ENCODE assay signal across 11 mouse cellular contexts in the genomic region with DNA sequence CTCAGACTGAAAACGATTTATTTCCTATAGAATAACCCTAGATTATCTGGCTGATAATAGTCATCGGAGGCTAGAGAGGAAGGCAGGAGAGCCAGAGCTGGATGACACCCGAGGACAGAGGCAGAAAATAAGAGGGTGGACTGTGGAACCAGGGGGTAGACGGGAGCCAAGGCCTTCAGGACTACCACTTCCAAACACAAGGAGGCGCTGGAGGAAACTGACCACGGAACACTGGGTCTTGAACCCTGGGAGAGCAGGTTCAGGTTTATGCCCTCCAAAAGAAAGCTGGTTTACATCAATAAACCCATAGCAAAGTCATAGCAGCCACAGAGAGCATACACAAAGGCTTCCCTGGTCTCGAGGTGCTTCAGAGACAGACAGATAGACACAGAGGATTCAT. TPM values are rescaled to one million over a fixed set of nuclear protein-coding genes. Genes with fewer than 3 reads are reported as not detected.
A peak's percentile ranks its signal among the peaks of the same experiment; 100 is the strongest.
DNase-seq lines count a peak whose midpoint lies in the region; ATAC-seq and TF ChIP-seq lines count a peak whose summit lies in the region.
"Had no signal": no experiment of that assay in that cellular context is flagged by ENCODE, and none has a peak within 500 bp of the region (broad histone marks: within the 10 kb centered on the region; RNA-seq: fewer than 3 reads in every experiment).

No protein-coding gene starts in this region.

- WGBS in forebrain, postnatal 0 days, result 32% methylated on average over 7 of the region's 7 CpGs
- WGBS in forebrain, embryonic 12.5 days, result 31% methylated on average over 7 of the region's 7 CpGs
- WGBS in midbrain, embryonic 14.5 days, result 31% methylated on average over 7 of the region's 7 CpGs
- WGBS in midbrain, embryonic 10.5 days, result 28% methylated on average over 7 of the region's 7 CpGs
- 27% methylated on average over 7 of the region's 7 CpGs for WGBS in forebrain, embryonic 14.5 days

- no peak overlapping the region for H3K4me2 ChIP-seq in forebrain, postnatal 0 days (ENCODE audit: low read depth)
- H3K4me2 ChIP-seq in forebrain, embryonic 12.5 days, result no peak overlapping the region
- H3K4me2 ChIP-seq in midbrain, embryonic 14.5 days (ENCODE audit: low read length), result no peak overlapping the region
- no peak overlapping the region for H3K4me2 ChIP-seq in forebrain, embryonic 14.5 days (ENCODE audit: low read length)

- no peak for DNase-seq in forebrain, postnatal 0 days
- peak; percentile 2 for DNase-seq in midbrain, embryonic 14.5 days
- DNase-seq in midbrain, embryonic 10.5 days (ENCODE audit: low spot score), result no peak
- peak; percentile 55 for DNase-seq in thymus, postnatal 0 days (ENCODE audit: low spot score)
- no peak for DNase-seq in forebrain, embryonic 14.5 days (ENCODE audit: low spot score)
- no peak for DNase-seq in frontal cortex, postnatal 14 days (ENCODE audit: low spot score in 2 of 2)

- no peaks in the 10 kb centered on the region for H3K9me3 ChIP-seq in forebrain, postnatal 0 days (ENCODE audit: low read length)
- no peaks in the 10 kb centered on the region for H3K9me3 ChIP-seq in forebrain, embryonic 12.5 days
- H3K9me3 ChIP-seq in midbrain, embryonic 14.5 days (ENCODE audit: control insufficient read depth, low read length), result no peaks in the 10 kb centered on the region
- H3K9me3 ChIP-seq in midbrain, embryonic 10.5 days (replicated peaks), result no peaks in the 10 kb centered on the region
- no peaks in the 10 kb centered on the region for H3K9me3 ChIP-seq in forebrain, embryonic 14.5 days (replicated peaks; ENCODE audit: control insufficient read depth, low read length)

- no peaks in the 10 kb centered on the region for H3K36me3 ChIP-seq in forebrain, postnatal 0 days (ENCODE audit: insufficient read depth)
- H3K36me3 ChIP-seq in forebrain, embryonic 12.5 days (replicated peaks), result no peaks in the 10 kb centered on the region
- H3K36me3 ChIP-seq in midbrain, embryonic 14.5 days (ENCODE audit: control insufficient read depth, insufficient read depth, low read length), result no peaks in the 10 kb centered on the region
- no peaks in the 10 kb centered on the region for H3K36me3 ChIP-seq in midbrain, embryonic 10.5 days
- no peaks in the 10 kb centered on the region for H3K36me3 ChIP-seq in forebrain, embryonic 14.5 days (ENCODE audit: control insufficient read depth, insufficient read depth, low read length)

- 0 out of 2 replicates have a peak, but pooled peaks have one; percentile 7 for TF ChIP-seq CTCF in forebrain, postnatal 0 days (IDR thresholded peaks at IDR 0.05; ENCODE audit: low read depth)

- ATAC-seq in forebrain, postnatal 0 days, result no peak
- ATAC-seq in forebrain, embryonic 12.5 days (ENCODE audit: low FRiP score), result no peak
- no peak for ATAC-seq in midbrain, embryonic 14.5 days (ENCODE audit: low FRiP score, low TSS enrichment)
- ATAC-seq in granulocyte monocyte progenitor cell, adult 5-6 weeks (replicated peaks; ENCODE audit: poor library complexity, severe bottlenecking), result peak; percentile 68
- ATAC-seq in forebrain, embryonic 14.5 days, result no peak

- no peaks in the 10 kb centered on the region for H3K4me1 ChIP-seq in forebrain, postnatal 0 days (ENCODE audit: insufficient read depth)
- H3K4me1 ChIP-seq in forebrain, embryonic 12.5 days, result no peaks in the 10 kb centered on the region
- no peaks in the 10 kb centered on the region for H3K4me1 ChIP-seq in midbrain, embryonic 14.5 days (ENCODE audit: control insufficient read depth, insufficient read depth, low read length)
- H3K4me1 ChIP-seq in midbrain, embryonic 10.5 days, result peaks cover 3% of the 10 kb centered on the region; the same call in 1 of the 2 replicates
- no peaks in the 10 kb centered on the region for H3K4me1 ChIP-seq in forebrain, embryonic 14.5 days (ENCODE audit: control insufficient read depth, insufficient read depth, low read length)

- H3K4me3 ChIP-seq in forebrain, postnatal 0 days (ENCODE audit: low read depth, low read length), result no peak overlapping the region
- H3K4me3 ChIP-seq in forebrain, embryonic 12.5 days (replicated peaks), result no peak overlapping the region
- no peak overlapping the region for H3K4me3 ChIP-seq in midbrain, embryonic 14.5 days (replicated peaks; ENCODE audit: low read depth, low read length)
- H3K4me3 ChIP-seq in midbrain, embryonic 10.5 days, result no peak overlapping the region
- H3K4me3 ChIP-seq in forebrain, embryonic 14.5 days (ENCODE audit: low read depth, low read length), result no peak overlapping the region
- H3K4me3 ChIP-seq: myocyte had no signal

- no peaks in the 10 kb centered on the region for H3K27me3 ChIP-seq in forebrain, postnatal 0 days (ENCODE audit: insufficient read depth, low read length)
- peaks cover 25% of the 10 kb centered on the region for H3K27me3 ChIP-seq in forebrain, embryonic 12.5 days
- no peaks in the 10 kb centered on the region; the same call in 1 of the 2 replicates for H3K27me3 ChIP-seq in midbrain, embryonic 14.5 days (ENCODE audit: control insufficient read depth, insufficient read depth, low read length)
- H3K27me3 ChIP-seq in midbrain, embryonic 10.5 days (ENCODE audit: low read depth, poor library complexity, severe bottlenecking), result peaks cover 3% of the 10 kb centered on the region; the same call in 1 of the 2 replicates
- no peaks in the 10 kb centered on the region; the same call in 1 of the 2 replicates for H3K27me3 ChIP-seq in forebrain, embryonic 14.5 days (replicated peaks; ENCODE audit: control insufficient read depth, insufficient read depth, low read length)

- no peak overlapping the region for H3K9ac ChIP-seq in forebrain, postnatal 0 days
- no peak overlapping the region for H3K9ac ChIP-seq in forebrain, embryonic 12.5 days
- no peak overlapping the region for H3K9ac ChIP-seq in midbrain, embryonic 14.5 days (replicated peaks; ENCODE audit: low read length)
- no peak overlapping the region for H3K9ac ChIP-seq in forebrain, embryonic 14.5 days (ENCODE audit: low read length)

- H3K27ac ChIP-seq in forebrain, postnatal 0 days (ENCODE audit: low read depth, low read length), result no peak overlapping the region
- H3K27ac ChIP-seq in forebrain, embryonic 12.5 days, result no peak overlapping the region
- no peak overlapping the region for H3K27ac ChIP-seq in midbrain, embryonic 14.5 days (replicated peaks; ENCODE audit: low read depth, low read length)
- no peak overlapping the region for H3K27ac ChIP-seq in midbrain, embryonic 10.5 days (replicated peaks)
- H3K27ac ChIP-seq in forebrain, embryonic 14.5 days (ENCODE audit: low read depth, low read length), result no peak overlapping the region

RNA-seq across cellular contexts. Expression of a gene that starts 3.4 kb away (rescaled TPM):
- 1.2 TPM in 1 of 2 replicates, not detected in the other for total RNA-seq in forebrain, postnatal 0 days (2014; rRNA removed)
- 0.20 and 0.54 TPM in 2 replicates for polyA plus RNA-seq in forebrain, postnatal 0 days (2015; fragmentation: Nextera tagmentation; extraction: Ambion mirVana)
- 0.18 TPM in 1 of 2 replicates, not detected in the other for polyA plus RNA-seq in forebrain, embryonic 12.5 days (2016; fragmentation: Nextera tagmentation; extraction: Ambion mirVana)
- not detected in 2 replicates for polyA plus RNA-seq in midbrain, embryonic 14.5 days (2014; fragmentation: Nextera tagmentation; extraction: Ambion mirVana)
- not detected in 2 replicates for polyA plus RNA-seq in midbrain, embryonic 10.5 days (2016; fragmentation: Nextera tagmentation; extraction: Ambion mirVana)
- total RNA-seq in granulocyte monocyte progenitor cell, adult 5-6 weeks (2014; fragmentation: Nextera tagmentation), result not detected in 2 replicates
- not detected in 2 replicates for total RNA-seq in granulocyte monocyte progenitor cell, adult 5-6 weeks (2017)
- polyA plus RNA-seq in thymus, postnatal 0 days (2015; fragmentation: Nextera tagmentation; extraction: Ambion mirVana), result 0.12 TPM in 1 of 2 replicates, not detected in the other
- 0.17 TPM in 1 of 2 replicates, not detected in the other for polyA plus RNA-seq in forebrain, embryonic 14.5 days (2014; fragmentation: Nextera tagmentation; extraction: Ambion mirVana)
- polyA plus RNA-seq: myocyte had no signal

RNA-seq across cellular contexts. Expression of a gene that starts 8.2 kb away (rescaled TPM):
- 51.9 and 92.2 TPM in 2 replicates for total RNA-seq in forebrain, postnatal 0 days (2014; rRNA removed)
- 32.4 and 35.6 TPM in 2 replicates for polyA plus RNA-seq in forebrain, postnatal 0 days (2015; fragmentation: Nextera tagmentation; extraction: Ambion mirVana)
- polyA plus RNA-seq in forebrain, embryonic 12.5 days (2016; fragmentation: Nextera tagmentation; extraction: Ambion mirVana), result 42.4 and 47.5 TPM in 2 replicates
- polyA plus RNA-seq in midbrain, embryonic 14.5 days (2014; fragmentation: Nextera tagmentation; extraction: Ambion mirVana), result 34.1 and 34.4 TPM in 2 replicates
- polyA plus RNA-seq in midbrain, embryonic 10.5 days (2016; fragmentation: Nextera tagmentation; extraction: Ambion mirVana), result 51.2 and 51.5 TPM in 2 replicates
- 49.8 and 55.9 TPM in 2 replicates for total RNA-seq in granulocyte monocyte progenitor cell, adult 5-6 weeks (2014; fragmentation: Nextera tagmentation)
- total RNA-seq in granulocyte monocyte progenitor cell, adult 5-6 weeks (2017), result 21.8 and 37.3 TPM in 2 replicates
- polyA plus RNA-seq in thymus, postnatal 0 days (2015; fragmentation: Nextera tagmentation; extraction: Ambion mirVana), result 19.2 and 19.8 TPM in 2 replicates
- polyA plus RNA-seq in forebrain, embryonic 14.5 days (2014; fragmentation: Nextera tagmentation; extraction: Ambion mirVana), result 27.3 and 40.0 TPM in 2 replicates

RNA-seq across cellular contexts. Expression of a gene that starts 9.2 kb away (rescaled TPM):
- 29.2 and 33.1 TPM in 2 replicates for total RNA-seq in forebrain, postnatal 0 days (2014; rRNA removed)
- 14.8 and 19.0 TPM in 2 replicates for polyA plus RNA-seq in forebrain, postnatal 0 days (2015; fragmentation: Nextera tagmentation; extraction: Ambion mirVana)
- 23.9 and 26.1 TPM in 2 replicates for polyA plus RNA-seq in forebrain, embryonic 12.5 days (2016; fragmentation: Nextera tagmentation; extraction: Ambion mirVana)
- polyA plus RNA-seq in midbrain, embryonic 14.5 days (2014; fragmentation: Nextera tagmentation; extraction: Ambion mirVana), result 26.3 and 29.9 TPM in 2 replicates
- polyA plus RNA-seq in midbrain, embryonic 10.5 days (2016; fragmentation: Nextera tagmentation; extraction: Ambion mirVana), result 23.1 and 26.4 TPM in 2 replicates
- 12.1 and 18.9 TPM in 2 replicates for total RNA-seq in granulocyte monocyte progenitor cell, adult 5-6 weeks (2014; fragmentation: Nextera tagmentation)
- 11.3 and 12.6 TPM in 2 replicates for total RNA-seq in granulocyte monocyte progenitor cell, adult 5-6 weeks (2017)
- 12.7 and 15.0 TPM in 2 replicates for polyA plus RNA-seq in thymus, postnatal 0 days (2015; fragmentation: Nextera tagmentation; extraction: Ambion mirVana)
- polyA plus RNA-seq in forebrain, embryonic 14.5 days (2014; fragmentation: Nextera tagmentation; extraction: Ambion mirVana), result 18.9 and 25.0 TPM in 2 replicates

RNA-seq across cellular contexts. Expression of a gene that starts 38.3 kb away (rescaled TPM):
- 0.05 TPM in 1 of 2 replicates, not detected in the other for total RNA-seq in forebrain, postnatal 0 days (2014; rRNA removed)
- polyA plus RNA-seq in forebrain, postnatal 0 days (2015; fragmentation: Nextera tagmentation; extraction: Ambion mirVana), result not detected in 2 replicates
- polyA plus RNA-seq in forebrain, embryonic 12.5 days (2016; fragmentation: Nextera tagmentation; extraction: Ambion mirVana), result not detected in 2 replicates
- not detected in 2 replicates for polyA plus RNA-seq in midbrain, embryonic 14.5 days (2014; fragmentation: Nextera tagmentation; extraction: Ambion mirVana)
- not detected in 2 replicates for polyA plus RNA-seq in midbrain, embryonic 10.5 days (2016; fragmentation: Nextera tagmentation; extraction: Ambion mirVana)
- 0.49 TPM in 1 of 2 replicates, not detected in the other for total RNA-seq in granulocyte monocyte progenitor cell, adult 5-6 weeks (2014; fragmentation: Nextera tagmentation)
- total RNA-seq in granulocyte monocyte progenitor cell, adult 5-6 weeks (2017), result 0.21 TPM in 1 of 2 replicates, not detected in the other
- polyA plus RNA-seq in thymus, postnatal 0 days (2015; fragmentation: Nextera tagmentation; extraction: Ambion mirVana), result 0.07 and 0.10 TPM in 2 replicates
- polyA plus RNA-seq in forebrain, embryonic 14.5 days (2014; fragmentation: Nextera tagmentation; extraction: Ambion mirVana), result not detected in 2 replicates
- total RNA-seq: heart, adult 18-20 months; left cerebral cortex, adult 18-20 months had no signal
- polyA plus RNA-seq: myocyte had no signal

RNA-seq across cellular contexts. Expression of a gene that starts 40.6 kb away (rescaled TPM):
- 9.0 and 11.9 TPM in 2 replicates for total RNA-seq in forebrain, postnatal 0 days (2014; rRNA removed)
- polyA plus RNA-seq in forebrain, postnatal 0 days (2015; fragmentation: Nextera tagmentation; extraction: Ambion mirVana), result 10.3 and 10.6 TPM in 2 replicates
- polyA plus RNA-seq in forebrain, embryonic 12.5 days (2016; fragmentation: Nextera tagmentation; extraction: Ambion mirVana), result 8.2 and 9.1 TPM in 2 replicates
- 6.5 and 10.8 TPM in 2 replicates for polyA plus RNA-seq in midbrain, embryonic 14.5 days (2014; fragmentation: Nextera tagmentation; extraction: Ambion mirVana)
- 10.7 and 12.7 TPM in 2 replicates for polyA plus RNA-seq in midbrain, embryonic 10.5 days (2016; fragmentation: Nextera tagmentation; extraction: Ambion mirVana)
- not detected in 2 replicates for total RNA-seq in granulocyte monocyte progenitor cell, adult 5-6 weeks (2014; fragmentation: Nextera tagmentation)
- not detected in 2 replicates for total RNA-seq in granulocyte monocyte progenitor cell, adult 5-6 weeks (2017)
- 5.5 and 6.0 TPM in 2 replicates for polyA plus RNA-seq in thymus, postnatal 0 days (2015; fragmentation: Nextera tagmentation; extraction: Ambion mirVana)
- 11.8 and 13.6 TPM in 2 replicates for polyA plus RNA-seq in forebrain, embryonic 14.5 days (2014; fragmentation: Nextera tagmentation; extraction: Ambion mirVana)

Comparison
In these comparisons a context has a peak if more than half of its experiments do, and no peak if none do; other contexts are left out.
1. DNase-seq: peak in midbrain, embryonic 14.5 days (single experiment) and thymus, postnatal 0 days (single experiment); none in forebrain, postnatal 0 days (single experiment), midbrain, embryonic 10.5 days (single experiment), forebrain, embryonic 14.5 days (single experiment) and frontal cortex, postnatal 14 days (0 of 2).